Comparison of ENCODE assay signal across 9 mouse cellular contexts in the genomic region with DNA sequence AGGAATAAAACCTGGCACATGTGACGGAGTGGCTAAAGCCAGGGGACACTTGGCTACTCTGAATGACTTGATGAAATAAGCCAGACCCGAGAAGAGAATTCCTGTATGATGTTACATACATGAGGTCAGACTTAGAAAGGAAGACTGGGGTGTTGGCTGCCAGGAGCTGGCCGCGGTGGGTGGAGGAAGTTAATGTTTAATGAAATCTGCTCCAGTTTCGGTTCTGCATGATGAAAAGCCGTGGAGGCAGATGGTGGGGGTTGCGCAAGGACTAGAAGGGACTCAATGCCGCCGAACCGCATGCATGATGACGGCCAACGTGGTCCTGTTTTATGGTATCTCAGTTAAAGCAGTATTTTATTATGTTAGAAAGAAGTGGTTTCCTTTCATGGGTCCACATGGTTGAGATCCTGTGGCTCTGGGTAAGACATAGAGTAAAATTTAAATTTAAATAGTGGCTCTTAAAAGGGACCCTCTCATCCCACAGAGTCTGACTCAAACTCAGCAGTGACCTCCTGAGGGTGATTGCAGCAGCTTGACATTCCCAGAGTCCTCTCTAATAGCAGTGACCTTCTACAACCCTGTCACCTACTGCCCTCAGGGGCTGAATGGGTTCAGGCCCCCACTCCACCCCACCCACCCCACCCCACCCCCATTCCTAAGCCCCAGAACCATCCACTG.
DNase-seq lines count a peak whose midpoint lies in the region; ATAC-seq and TF ChIP-seq lines count a peak whose summit lies in the region.
"Had no signal": no experiment of that assay in that cellular context is flagged by ENCODE, and none has a peak within 500 bp of the region (broad histone marks: within the 10 kb centered on the region; RNA-seq: fewer than 3 reads in every experiment).

No protein-coding gene starts in this region.

- H3K9me3 ChIP-seq in midbrain, embryonic 13.5 days, result no peaks in the 10 kb centered on the region
- H3K9me3 ChIP-seq: neural tube, embryonic 13.5 days had no signal

- DNase-seq in adrenal gland, adult 2 months, result peak; percentile 59
- no peak for DNase-seq in adrenal gland, adult 18-20 months (ENCODE audit: low spot score in 2 of 2)
- DNase-seq in kidney, adult 8-10 months, result peak; percentile 89 to 92
- peak; percentile 87 for DNase-seq in lung, postnatal 25 days (ENCODE audit: low spot score)
- no peak for DNase-seq in left cerebral cortex, adult 18-20 months (ENCODE audit: low spot score in 2 of 2)

- WGBS in midbrain, embryonic 13.5 days, result 88% methylated on average over 12 of the region's 12 CpGs

- peak overlapping the region; percentile 4; the same call in 1 of the 2 replicates for H3K27ac ChIP-seq in embryonic fibroblast, embryonic 13.5 days (ENCODE audit: insufficient read depth, low read length)
- no peak overlapping the region for H3K27ac ChIP-seq in midbrain, embryonic 13.5 days
- H3K27ac ChIP-seq: neural tube, embryonic 13.5 days had no signal

- no peak overlapping the region for H3K4me3 ChIP-seq in embryonic fibroblast, embryonic 13.5 days (ENCODE audit: insufficient read depth, low read length)
- no peak overlapping the region for H3K4me3 ChIP-seq in midbrain, embryonic 13.5 days (replicated peaks)
- H3K4me3 ChIP-seq: neural tube, embryonic 13.5 days had no signal

- no peak overlapping the region for H3K4me2 ChIP-seq in midbrain, embryonic 13.5 days (replicated peaks)
- H3K4me2 ChIP-seq: neural tube, embryonic 13.5 days had no signal

- no peak for TF ChIP-seq CTCF in embryonic fibroblast, embryonic 13.5 days (IDR thresholded peaks at IDR 0.05; ENCODE audit: borderline replicate concordance, insufficient read depth, low read length)

- peaks cover 62% of the 10 kb centered on the region for H3K27me3 ChIP-seq in midbrain, embryonic 13.5 days

- ATAC-seq in midbrain, embryonic 13.5 days, result no peak
- no peak for ATAC-seq in inflammation-experienced regulatory T-cells, adult 6 months

- TF ChIP-seq POLR2A in embryonic fibroblast, embryonic 13.5 days (IDR thresholded peaks at IDR 0.05; ENCODE audit: low read depth, low read length), result no peak

- no peaks in the 10 kb centered on the region for H3K36me3 ChIP-seq in midbrain, embryonic 13.5 days
- H3K36me3 ChIP-seq: neural tube, embryonic 13.5 days had no signal

- H3K9ac ChIP-seq in midbrain, embryonic 13.5 days (replicated peaks), result no peak overlapping the region
- H3K9ac ChIP-seq: neural tube, embryonic 13.5 days had no signal

- H3K4me1 ChIP-seq in embryonic fibroblast, embryonic 13.5 days (ENCODE audit: control insufficient read depth, insufficient read depth, low read length), result peaks cover 2% of the 10 kb centered on the region
- peaks cover 10% of the 10 kb centered on the region for H3K4me1 ChIP-seq in midbrain, embryonic 13.5 days (replicated peaks)

Comparison
In these comparisons a context has a peak if more than half of its experiments do, and no peak if none do; other contexts are left out.
1. DNase-seq: peak in adrenal gland, adult 2 months (single experiment), kidney, adult 8-10 months (2 of 2) and lung, postnatal 25 days (single experiment); none in adrenal gland, adult 18-20 months (0 of 2) and left cerebral cortex, adult 18-20 months (0 of 2).